Mouse (Mus musculus) spleen, adult 10 weeks (tissue): ENCODE data around the gene Stk4. TPM values are rescaled to one million over a fixed set of nuclear protein-coding genes. Genes with fewer than 3 reads are reported as not detected.

Experiments
- polyA plus RNA-seq: library from polyadenylated mRNA; stranded (reverse); fragments of 350-450 nt; fragmentation: Illumina TruSeq; extraction: RNeasy Lipid Tissue Mini Kit (QIAGEN cat#74804); gene quantifications from one replicate; pipeline ENCODE4 v1.2.3, GENCODE M21; 2015; ENCODE audit warnings: low replicate concordance; ENCODE audit not compliant: insufficient read depth

The Stk4 gene
- 201 TPM for polyA plus RNA-seq

DNA sequence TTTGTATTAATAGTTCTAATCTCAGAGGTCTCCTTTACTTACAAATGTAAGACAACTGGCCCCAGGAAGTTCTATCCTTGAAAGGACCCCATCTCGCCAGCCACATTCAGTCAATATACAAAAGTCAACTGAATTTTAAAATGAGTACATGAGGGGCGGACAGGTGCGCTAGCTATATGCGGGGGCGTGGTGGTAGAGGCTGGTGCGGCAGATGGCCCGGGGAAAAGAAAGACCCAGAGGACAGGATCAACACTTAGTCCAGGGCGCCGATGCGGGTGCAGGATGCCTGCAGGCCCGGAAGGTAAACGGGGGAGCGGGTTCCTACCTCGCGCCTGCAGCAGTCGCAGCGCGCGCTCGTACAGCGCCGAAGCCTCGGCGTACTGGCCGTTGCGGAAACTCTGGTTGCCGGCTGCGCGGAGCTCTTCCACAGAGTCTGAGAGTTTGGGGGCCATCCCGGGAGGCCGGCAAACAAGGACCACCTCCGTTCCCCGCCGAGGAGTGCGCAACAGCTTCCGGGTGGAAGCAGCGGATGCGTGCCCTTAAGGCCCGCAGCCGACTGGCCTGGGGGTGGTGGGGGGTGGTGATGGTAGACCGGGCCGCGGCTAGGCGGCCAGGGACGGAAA, at the start of gene Stk4:
TSS of gene Stk4 (plus strand) at position 181 of the 623 bp plus-strand sequence.

DNA sequence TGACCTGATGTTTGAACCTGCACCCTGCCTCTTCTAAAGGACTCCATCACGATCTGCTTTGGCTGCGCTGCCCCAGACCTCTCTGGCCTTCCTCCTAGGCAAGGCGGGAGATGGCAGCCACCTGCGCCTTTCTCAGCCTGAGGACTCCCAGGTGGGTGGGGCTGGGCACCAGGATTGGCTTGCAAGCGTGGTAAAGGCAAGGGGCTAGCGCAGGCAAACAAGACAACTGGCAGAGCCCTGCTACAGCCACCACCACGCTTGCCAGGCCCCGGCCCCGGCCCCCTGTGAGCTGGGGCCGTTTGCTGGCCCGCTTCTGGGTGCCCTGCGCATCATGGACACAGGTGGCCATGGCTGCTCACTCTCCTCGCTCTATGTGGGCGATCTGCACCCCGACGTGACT, 45.0 kb upstream of the Stk4 start, which contains the start of gene Pabpc1l:
TSS of gene Pabpc1l (plus strand) at position 301 of the 400 bp plus-strand sequence.

DNA sequence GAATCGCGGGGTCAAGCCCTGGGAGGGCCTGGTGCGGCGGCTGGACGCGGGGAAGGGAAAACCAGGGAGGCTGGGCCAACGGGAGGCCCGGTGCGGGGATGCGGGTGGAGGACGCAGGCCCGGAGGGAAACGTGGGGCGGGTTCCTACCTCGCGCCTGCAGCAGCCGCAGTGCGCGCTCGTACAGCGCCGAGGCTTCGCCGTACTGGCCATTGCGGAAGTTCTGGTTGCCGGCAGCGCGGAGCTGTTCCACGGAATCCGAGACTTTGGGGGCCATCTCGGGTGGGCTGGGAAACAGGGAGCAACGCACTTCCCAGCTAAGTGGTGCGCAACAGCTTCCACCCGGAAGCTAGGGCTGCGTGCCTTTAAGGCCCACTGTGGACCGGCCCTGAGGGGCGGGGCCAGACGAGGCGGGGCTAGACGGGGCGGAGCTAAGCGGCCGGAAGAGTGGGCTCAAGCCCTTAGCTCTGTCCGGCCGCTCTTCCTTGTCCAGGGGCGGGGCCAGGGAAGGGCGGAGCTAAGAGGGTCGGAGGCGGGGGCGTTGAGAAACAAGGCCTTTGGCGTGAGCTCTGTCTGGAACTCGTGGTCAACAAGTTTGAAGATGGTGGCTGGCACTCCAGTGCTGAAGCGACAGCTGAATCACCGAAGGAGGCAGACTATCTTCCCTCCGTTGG, 779 bp downstream of the Stk4 start, which contains the start of gene Tomm34:
TSS of gene Tomm34 (minus strand) at position 405 of the 672 bp plus-strand sequence.

DNA sequence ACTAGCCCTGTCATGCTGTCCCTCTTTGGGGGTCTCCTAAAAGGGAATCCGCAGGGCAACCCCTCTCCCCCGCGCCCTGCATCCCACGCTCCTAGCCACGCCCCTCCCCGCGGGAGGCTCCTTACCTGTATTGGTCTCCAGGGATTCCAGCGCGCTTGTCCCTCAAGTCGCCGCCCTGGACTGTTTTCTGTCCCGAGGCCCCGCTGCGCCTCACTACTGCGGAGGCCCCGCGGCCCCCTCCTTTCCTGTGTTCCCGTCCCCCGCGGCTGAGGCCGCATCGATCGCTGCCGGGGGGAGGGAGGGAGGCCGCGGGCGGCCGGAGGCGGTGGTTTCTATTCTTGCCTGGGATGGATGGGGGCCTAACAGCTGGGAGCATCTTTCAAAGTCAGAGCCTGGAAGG, 100.8 kb downstream of the Stk4 start, which contains the start of gene Kcns1:
TSS of gene Kcns1 (minus strand) at position 212 of the 400 bp plus-strand sequence.

DNA sequence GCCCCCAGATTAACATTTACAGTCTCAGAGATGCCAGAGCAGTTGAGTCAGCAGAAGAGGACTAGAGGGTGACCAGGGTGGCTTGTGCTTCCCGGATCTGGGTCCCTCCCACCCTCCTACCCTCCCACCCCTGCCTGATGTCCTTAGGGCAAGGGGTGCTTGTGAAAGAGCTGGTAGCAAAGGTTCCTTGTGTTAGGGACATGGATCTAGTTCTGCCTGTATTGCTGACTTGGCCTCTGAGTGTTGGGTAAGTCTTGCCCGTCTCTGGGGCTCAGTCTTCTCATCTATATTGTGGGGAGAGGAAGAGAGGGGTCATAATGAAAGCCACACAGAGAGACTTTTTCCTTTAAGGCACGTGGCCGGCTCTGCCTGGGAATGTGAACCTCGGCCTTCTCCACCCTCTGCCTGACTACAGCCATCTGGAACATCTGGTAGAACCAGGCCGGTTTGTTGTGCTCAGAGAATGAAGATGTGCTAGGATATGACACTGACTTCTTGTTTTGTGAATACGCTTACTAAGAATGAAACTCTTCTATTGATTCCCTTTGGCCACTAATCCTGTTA, 112.7 kb downstream of the Stk4 start, which contains the start of gene Wfdc5:
TSS of gene Wfdc5 (minus strand) at position 51 of the 564 bp plus-strand sequence.

DNA sequence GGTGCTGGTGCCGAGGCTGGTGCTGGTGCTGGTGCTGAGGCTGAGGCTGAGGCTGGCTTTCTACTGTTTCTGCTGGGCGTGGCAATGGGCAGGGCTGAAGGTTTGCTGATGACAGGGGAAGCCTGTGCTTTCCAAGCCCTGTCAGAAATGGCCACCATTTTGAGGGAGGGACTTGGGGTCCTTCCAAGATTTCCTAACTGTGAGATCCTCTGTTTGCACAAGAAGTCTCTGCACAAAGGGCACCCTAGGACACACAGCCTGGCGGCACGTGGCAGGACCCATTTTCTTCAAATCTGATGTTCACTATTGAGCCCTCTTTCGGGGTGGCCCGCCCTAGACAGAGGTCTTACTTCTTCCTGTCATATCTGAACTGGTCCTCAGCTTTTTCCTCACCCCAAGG, 120.5 kb downstream of the Stk4 start, which contains the start of gene Wfdc12:
TSS of gene Wfdc12 (minus strand) at position 33 of the 400 bp plus-strand sequence.

DNA sequence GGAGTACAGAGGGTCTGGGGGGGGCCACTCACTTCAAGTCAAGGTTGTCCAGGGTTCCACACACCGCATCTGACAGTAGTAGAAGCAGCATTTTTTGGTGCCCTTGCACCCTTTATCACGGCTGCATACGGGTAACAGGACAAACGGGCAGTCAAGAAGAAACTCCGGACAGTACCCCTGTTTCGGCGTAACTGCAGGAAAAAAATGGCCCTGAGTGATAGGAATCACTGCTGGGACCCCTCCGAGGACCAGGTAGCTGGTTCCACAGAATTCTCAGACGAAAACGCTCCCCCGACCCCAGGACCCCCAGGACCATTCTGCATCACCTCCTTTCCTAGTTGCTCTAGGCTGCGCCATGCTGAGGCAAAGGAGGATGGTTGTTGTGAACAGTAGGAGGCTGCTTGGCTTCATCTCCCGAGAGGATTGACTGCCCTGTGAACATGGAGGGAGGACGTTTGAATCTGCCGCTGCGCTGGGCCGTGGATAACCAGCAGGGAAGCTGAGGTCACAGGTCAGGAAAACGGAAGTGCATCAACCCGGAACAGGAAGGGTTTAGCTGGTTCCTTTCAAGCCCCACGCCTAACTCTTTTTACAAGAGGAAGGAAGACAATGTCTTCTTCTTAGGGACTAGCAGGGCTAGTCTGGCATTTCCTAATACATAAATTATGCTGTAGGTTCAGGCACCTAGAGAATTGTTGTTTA, 129.7 kb downstream of the Stk4 start, which contains the start of gene Wfdc15a:
TSS of gene Wfdc15a (minus strand) at position 505 of the 702 bp plus-strand sequence.

Other genes with a start within 250 kb of the Stk4 start
- gene Ccn5, start 249.5 kb upstream of the Stk4 start, polyA plus RNA-seq, result 1.0 TPM
- not detected for gene Kcnk15, start 216.7 kb upstream of the Stk4 start, polyA plus RNA-seq
- 0.07 TPM for gene Rims4, start 151.6 kb upstream of the Stk4 start, polyA plus RNA-seq
- 217 TPM for gene Ywhab, start 75.4 kb upstream of the Stk4 start, polyA plus RNA-seq
- 2.3 TPM for gene Pabpc1l, start 44.9 kb upstream of the Stk4 start, polyA plus RNA-seq
- 64.8 TPM for gene Tomm34, start 847 bp downstream of the Stk4 start, polyA plus RNA-seq
- gene Kcns1, start 100.8 kb downstream of the Stk4 start, polyA plus RNA-seq, result not detected
- not detected for gene Wfdc5, start 112.4 kb downstream of the Stk4 start, polyA plus RNA-seq
- gene Wfdc12, start 120.3 kb downstream of the Stk4 start, polyA plus RNA-seq, result not detected
- gene Wfdc15a, start 129.8 kb downstream of the Stk4 start, polyA plus RNA-seq, result not detected
- not detected for gene Wfdc15b, start 151.3 kb downstream of the Stk4 start, polyA plus RNA-seq
- not detected for gene Svs2, start 168.1 kb downstream of the Stk4 start, polyA plus RNA-seq
- not detected for gene Svs3b, start 186.3 kb downstream of the Stk4 start, polyA plus RNA-seq
- gene Svs4, start 208.1 kb downstream of the Stk4 start, polyA plus RNA-seq, result not detected
- not detected for gene Svs3a, start 218.9 kb downstream of the Stk4 start, polyA plus RNA-seq
- not detected for gene Svs6, start 246.4 kb downstream of the Stk4 start, polyA plus RNA-seq